Mouse (Mus musculus): ENCODE data around the gene Snx22. TPM values are rescaled to one million over a fixed set of nuclear protein-coding genes. Genes with fewer than 3 reads are reported as not detected.

Gene Snx22
- polyA plus RNA-seq, 1 experiment from 2014 or later = 5.3 TPM

DNA sequence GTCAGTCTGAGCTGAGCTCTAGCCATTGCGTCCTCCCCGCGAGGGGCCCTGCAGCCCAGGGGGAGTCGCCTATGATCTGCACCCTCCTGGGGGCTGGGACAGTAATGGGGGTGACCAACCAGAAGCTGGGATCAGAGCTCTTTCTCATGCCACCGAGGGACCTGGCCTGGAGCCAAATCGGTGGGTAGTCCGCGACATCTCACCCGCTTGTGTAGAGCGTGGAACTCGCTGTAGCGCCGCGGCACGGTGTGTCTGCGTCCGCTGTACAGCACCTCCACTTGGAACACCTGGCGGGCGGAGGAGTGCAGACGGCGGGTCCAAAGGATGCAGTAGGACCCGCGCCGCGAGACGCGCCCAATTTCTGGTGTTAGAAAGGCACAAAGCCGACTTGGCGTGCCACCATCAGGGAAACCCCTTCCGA, 538 bp downstream of the Snx22 start:
- Histone ChIP-seq H3K4me3 (peak overlapping the region; percentile 57), H3K9ac (peak overlapping the region; percentile 73), H3K27me3 (peaks cover 48% of the 10 kb centered on the region), H3K4me1 (peaks cover 13% of the 10 kb centered on the region), H3K4me2 (replicated peaks) (peak overlapping the region; percentile 97), H3K9me3 (no peaks in the 10 kb centered on the region), H3K36me3 (peaks cover 33% of the 10 kb centered on the region), H3K27ac (no peak overlapping the region)
- WGBS = under 1% methylated on average over 30 of the region's 30 CpGs
- peak; percentile 58; the same call in 1 of the 2 replicates for ATAC-seq (ENCODE audit: low FRiP score, low read depth)

DNA sequence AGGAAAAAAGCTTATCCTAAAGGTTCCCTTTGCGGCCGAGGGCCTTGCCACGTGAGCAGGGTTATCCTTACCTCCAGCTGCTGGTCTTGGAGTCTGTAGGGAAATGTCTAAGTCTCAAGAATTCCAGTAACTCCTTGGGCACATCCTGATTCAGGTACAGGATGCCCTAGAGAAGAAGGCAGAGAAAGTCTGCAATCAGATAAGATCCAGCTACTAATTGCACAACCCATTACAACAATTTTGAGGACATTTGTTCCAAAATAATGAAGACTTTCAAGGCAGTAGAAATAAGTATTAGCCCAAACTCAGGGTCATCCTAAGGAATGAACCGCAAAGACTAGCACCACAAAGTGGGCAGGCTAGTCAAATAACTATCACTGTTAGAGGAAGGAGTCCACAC, 1.5 kb downstream of the Snx22 start:
- ATAC-seq (ENCODE audit: low FRiP score, low read depth) = no peak
- H3K27me3 ChIP-seq = peaks cover 48% of the 10 kb centered on the region
- H3K9me3 ChIP-seq = no peaks in the 10 kb centered on the region
- H3K9ac ChIP-seq = no peak overlapping the region
- no peak overlapping the region for H3K27ac ChIP-seq
- H3K4me2 ChIP-seq (replicated peaks) = no peak overlapping the region
- H3K36me3 ChIP-seq = peaks cover 43% of the 10 kb centered on the region
- H3K4me3 ChIP-seq = 0 out of 2 replicates have a peak overlapping the region, but pooled peaks have one; percentile 57
- H3K4me1 ChIP-seq = peaks cover 13% of the 10 kb centered on the region
- WGBS = 66% methylated on average over 4 of the region's 4 CpGs

DNA sequence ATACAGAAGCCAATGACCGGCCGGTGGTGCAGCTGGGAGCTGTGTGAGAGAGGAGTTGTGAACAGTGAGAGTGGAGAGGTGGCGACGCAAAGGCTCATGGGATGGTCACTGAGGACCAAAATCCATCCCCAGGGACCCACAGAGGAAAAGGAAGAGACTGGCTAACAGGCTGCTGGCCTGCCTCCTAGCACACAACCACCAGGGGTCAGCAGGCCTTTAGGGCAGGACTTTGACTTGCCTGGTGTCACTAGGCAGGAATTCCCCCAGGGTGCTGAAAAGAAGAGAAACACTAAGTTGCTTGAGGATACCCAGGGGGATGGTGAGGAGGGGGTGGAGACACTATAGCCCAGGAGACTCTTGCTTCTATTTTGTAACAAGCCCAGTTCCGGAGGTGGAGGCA, 2.0 kb downstream of the Snx22 start:
- H3K9ac ChIP-seq = no peak overlapping the region
- H3K27ac ChIP-seq = no peak overlapping the region
- H3K36me3 ChIP-seq = peaks cover 48% of the 10 kb centered on the region
- ATAC-seq (ENCODE audit: low FRiP score, low read depth) = no peak
- H3K4me3 ChIP-seq = no peak overlapping the region
- H3K4me1 ChIP-seq = peaks cover 13% of the 10 kb centered on the region
- H3K27me3 ChIP-seq = peaks cover 48% of the 10 kb centered on the region
- WGBS = 23% methylated on average over 5 of the region's 5 CpGs
- no peaks in the 10 kb centered on the region for H3K9me3 ChIP-seq
- H3K4me2 ChIP-seq (replicated peaks) = no peak overlapping the region

DNA sequence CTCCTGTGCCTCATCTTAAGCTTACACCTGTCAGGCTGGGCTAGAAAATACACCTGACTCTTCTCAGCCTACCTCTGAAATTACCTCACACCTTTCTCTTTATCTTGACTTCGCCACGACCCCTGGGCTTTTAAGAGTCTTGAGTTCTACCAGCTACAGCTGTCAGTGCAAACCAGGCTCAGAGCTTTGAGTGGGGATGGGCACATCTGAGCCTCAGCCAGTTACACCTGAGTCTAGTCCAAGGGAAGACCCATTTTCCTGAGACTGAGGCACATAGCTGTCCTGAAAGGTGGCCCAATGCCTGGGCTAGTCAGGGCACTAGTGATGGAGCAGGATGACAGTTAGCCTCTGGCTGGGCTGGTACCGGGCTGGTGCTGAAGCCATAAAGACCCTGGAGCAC, 2.7 kb downstream of the Snx22 start:
- Histone ChIP-seq H3K4me2 (replicated peaks) (no peak overlapping the region), H3K9ac (no peak overlapping the region), H3K9me3 (no peaks in the 10 kb centered on the region), H3K36me3 (peaks cover 52% of the 10 kb centered on the region), H3K27ac (no peak overlapping the region), H3K4me1 (peaks cover 13% of the 10 kb centered on the region), H3K27me3 (peaks cover 48% of the 10 kb centered on the region), H3K4me3 (no peak overlapping the region)
- no peak for ATAC-seq (ENCODE audit: low FRiP score, low read depth)
- 83% methylated on average over 3 of the region's 3 CpGs for WGBS

DNA sequence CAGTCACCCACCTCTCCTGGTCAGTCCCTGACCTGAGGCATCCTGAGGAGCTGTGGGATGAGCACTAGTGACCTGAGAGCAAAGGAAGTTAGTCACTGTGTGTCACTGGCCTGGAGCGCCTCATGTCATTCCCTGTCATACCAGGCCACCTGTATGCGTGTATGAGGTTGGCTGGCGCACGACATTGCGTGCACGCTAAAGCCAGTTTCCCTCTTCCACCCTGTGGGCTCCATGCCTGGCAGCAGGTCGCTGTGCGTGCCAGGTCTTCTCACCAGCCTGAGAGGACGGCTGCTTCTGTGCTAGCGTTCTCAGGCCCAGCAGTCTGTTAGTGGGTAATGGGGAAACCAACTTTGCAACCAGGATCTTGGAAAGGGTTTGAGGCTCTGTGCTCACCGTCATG, 5.2 kb downstream of the Snx22 start:
- no peak overlapping the region for H3K9ac ChIP-seq
- H3K36me3 ChIP-seq = peaks cover 52% of the 10 kb centered on the region
- no peaks in the 10 kb centered on the region for H3K9me3 ChIP-seq
- peaks cover 28% of the 10 kb centered on the region for H3K27me3 ChIP-seq
- H3K4me2 ChIP-seq (replicated peaks) = no peak overlapping the region
- H3K4me1 ChIP-seq = peaks cover 22% of the 10 kb centered on the region
- no peak overlapping the region for H3K27ac ChIP-seq
- 96% methylated on average over 11 of the region's 11 CpGs for WGBS
- ATAC-seq (ENCODE audit: low FRiP score, low read depth) = no peak
- H3K4me3 ChIP-seq = no peak overlapping the region

DNA sequence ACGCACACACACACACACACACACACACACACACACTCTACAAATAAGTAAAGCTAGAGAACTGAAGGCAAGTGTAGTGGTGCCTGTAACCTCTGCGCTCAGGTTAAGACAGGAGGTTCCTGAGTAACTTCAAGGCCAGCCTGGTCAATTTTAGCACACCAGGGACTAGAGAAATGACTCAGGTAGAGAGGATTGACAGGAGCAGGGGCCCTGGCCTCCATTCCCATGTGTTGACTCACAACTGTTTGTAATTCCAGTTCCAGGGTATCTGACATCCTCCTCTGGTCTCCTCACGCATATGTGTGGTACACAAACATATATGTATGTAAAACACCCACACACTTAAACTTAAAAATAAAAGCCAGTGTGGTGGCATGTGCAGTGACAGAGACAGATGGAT, 6.1 kb downstream of the Snx22 start:
- H3K27ac ChIP-seq = no peak overlapping the region
- H3K9me3 ChIP-seq = no peaks in the 10 kb centered on the region
- ATAC-seq (ENCODE audit: low FRiP score, low read depth) = no peak
- no peak overlapping the region for H3K4me2 ChIP-seq (replicated peaks)
- peaks cover 52% of the 10 kb centered on the region for H3K36me3 ChIP-seq
- no peak overlapping the region for H3K9ac ChIP-seq
- H3K27me3 ChIP-seq = peaks cover 20% of the 10 kb centered on the region
- peaks cover 22% of the 10 kb centered on the region for H3K4me1 ChIP-seq
- WGBS = 96% methylated on average over 3 of the region's 3 CpGs
- H3K4me3 ChIP-seq = no peak overlapping the region

DNA sequence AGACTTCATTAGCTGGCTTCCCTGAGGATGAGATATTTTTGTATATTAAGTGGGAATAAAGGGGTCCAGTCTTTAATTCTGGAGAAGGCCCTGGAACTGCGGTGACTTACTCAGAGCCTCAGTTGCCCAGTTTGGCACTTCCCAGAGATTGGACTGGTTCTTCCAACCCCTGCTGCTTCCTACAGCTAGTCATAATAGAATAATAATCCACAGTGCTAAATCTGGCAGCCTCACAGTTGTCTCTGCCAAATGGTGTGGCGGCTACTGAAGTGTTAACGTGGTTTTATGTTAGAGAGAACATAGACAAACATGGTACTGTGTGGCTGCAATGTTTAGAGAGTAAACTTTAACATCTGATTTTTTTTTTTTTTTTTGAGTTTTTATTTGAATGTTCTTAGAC, 7.9 kb downstream of the Snx22 start:
- no peaks in the 10 kb centered on the region for H3K9me3 ChIP-seq
- peaks cover 21% of the 10 kb centered on the region for H3K4me1 ChIP-seq
- peak overlapping the region; percentile 85 for H3K4me3 ChIP-seq
- 79% methylated on average over 3 of the region's 3 CpGs for WGBS
- no peak for ATAC-seq (ENCODE audit: low FRiP score, low read depth)
- peak overlapping the region; percentile 88 for H3K4me2 ChIP-seq (replicated peaks)
- peak overlapping the region; percentile 91 for H3K9ac ChIP-seq
- peaks cover 42% of the 10 kb centered on the region for H3K36me3 ChIP-seq
- no peak overlapping the region for H3K27ac ChIP-seq
- peaks cover 2% of the 10 kb centered on the region for H3K27me3 ChIP-seq

DNA sequence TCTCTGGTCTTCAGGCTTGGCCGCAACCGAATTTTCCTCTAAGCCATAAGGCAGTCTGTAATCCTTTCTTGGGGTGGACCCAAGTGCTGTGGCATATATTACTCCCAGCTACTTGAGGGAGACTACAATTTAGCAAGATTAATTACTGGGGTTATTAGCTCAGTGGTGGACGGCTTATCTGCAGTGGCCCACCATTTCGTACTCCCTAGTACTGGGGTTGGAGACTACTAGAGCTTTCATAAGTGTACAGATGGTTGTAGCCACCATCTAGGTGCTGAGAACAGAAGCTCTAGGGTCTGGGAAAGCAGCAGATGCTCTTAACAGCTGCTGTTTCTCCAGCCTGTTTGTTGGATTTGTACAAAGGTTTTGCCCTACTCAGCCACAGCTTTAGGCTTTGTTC, 8.5 kb downstream of the Snx22 start:
- H3K9ac ChIP-seq = peak overlapping the region; percentile 91
- peaks cover 21% of the 10 kb centered on the region for H3K4me1 ChIP-seq
- H3K4me3 ChIP-seq = peak overlapping the region; percentile 85
- H3K9me3 ChIP-seq = no peaks in the 10 kb centered on the region
- no peak for ATAC-seq (ENCODE audit: low FRiP score, low read depth)
- peaks cover 35% of the 10 kb centered on the region for H3K36me3 ChIP-seq
- H3K27ac ChIP-seq = no peak overlapping the region; the same call in 1 of the 2 replicates
- no peaks in the 10 kb centered on the region for H3K27me3 ChIP-seq
- WGBS = 24% methylated on average over 4 of the region's 4 CpGs
- peak overlapping the region; percentile 88 for H3K4me2 ChIP-seq (replicated peaks)

DNA sequence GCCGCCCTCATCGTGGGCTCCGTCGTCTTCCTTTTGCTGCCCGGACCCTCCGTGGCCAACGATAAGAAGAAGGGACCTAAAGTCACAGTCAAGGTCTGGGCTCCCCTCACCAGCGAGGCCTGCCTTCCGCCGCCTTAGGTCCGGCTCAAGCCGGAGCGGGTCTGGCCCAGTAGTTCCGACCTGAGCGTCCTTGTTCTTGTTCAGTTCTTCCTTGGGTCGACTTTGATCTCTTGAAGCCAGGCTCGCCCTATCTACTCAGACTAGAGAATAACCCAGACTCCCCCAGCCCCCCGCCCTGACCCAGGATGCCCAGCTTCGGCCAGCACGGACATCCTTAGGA, 9.2 kb downstream of the Snx22 start:
- peak overlapping the region; percentile 78 for H3K27ac ChIP-seq
- ATAC-seq (ENCODE audit: low FRiP score, low read depth) = peak; percentile 60
- under 1% methylated on average over 20 of the region's 20 CpGs for WGBS

DNA sequence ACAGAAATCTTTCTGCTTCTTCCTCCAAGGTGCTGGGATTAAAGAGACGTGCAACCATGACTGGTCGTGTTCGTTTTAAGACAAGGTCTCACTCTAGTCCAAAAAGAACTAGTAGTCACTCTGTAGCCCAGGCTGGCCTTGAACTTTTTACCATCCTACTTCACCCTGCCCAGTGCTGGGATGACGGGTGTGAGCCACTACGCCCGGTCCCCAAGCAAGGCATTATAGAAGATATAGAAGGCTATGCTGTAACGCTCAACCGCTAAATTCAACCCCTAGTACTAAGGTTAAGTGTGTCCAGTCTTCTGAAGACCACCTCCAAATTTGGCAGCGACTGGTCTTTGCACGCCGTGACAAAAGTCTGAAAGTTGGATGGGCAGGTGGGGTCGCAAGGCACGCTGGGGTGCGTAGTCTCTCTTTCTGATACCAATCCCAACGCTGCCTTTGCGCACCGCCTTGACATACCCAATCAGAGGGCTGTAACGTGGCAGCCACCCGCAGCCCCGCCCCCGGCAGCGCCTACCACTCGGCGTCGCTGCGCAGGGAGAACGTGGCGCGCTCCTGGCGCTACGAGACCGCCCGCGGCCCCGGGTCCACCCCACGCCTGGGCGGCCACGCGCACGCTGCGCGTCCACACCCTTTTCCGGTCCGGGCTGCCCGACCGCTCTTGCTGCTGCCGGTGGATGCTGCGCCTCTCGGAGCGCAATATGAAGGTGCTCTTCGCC, 9.8 kb downstream of the Snx22 start, which contains the start of gene Ppib:
Gene Ppib, plus strand, starts transcription at position 640 of the 725 bp plus-strand sequence.
- peak within 1 kb of the TSS; percentile 78 for H3K27ac ChIP-seq
- no peaks in the 10 kb centered on the region for H3K27me3 ChIP-seq
- peaks cover 21% of the 10 kb centered on the region for H3K4me1 ChIP-seq
- WGBS = 2% methylated on average over 51 of the region's 51 CpGs
- peak within 1 kb of the TSS; percentile 88 for H3K4me2 ChIP-seq (replicated peaks)
- peak; percentile 97 for ATAC-seq (ENCODE audit: low FRiP score, low read depth)
- no peaks in the 10 kb centered on the region for H3K9me3 ChIP-seq
- peak within 1 kb of the TSS; percentile 85 for H3K4me3 ChIP-seq
- peaks cover 25% of the 10 kb centered on the region for H3K36me3 ChIP-seq
- peak within 1 kb of the TSS; percentile 91 for H3K9ac ChIP-seq

More for the DNA sequence above, 9.2 kb downstream of the Snx22 start:
- no peaks in the 10 kb centered on the region for H3K27me3 ChIP-seq
- H3K9me3 ChIP-seq = no peaks in the 10 kb centered on the region
- peak overlapping the region; percentile 85 for H3K4me3 ChIP-seq
- peak overlapping the region; percentile 91 for H3K9ac ChIP-seq
- peaks cover 28% of the 10 kb centered on the region for H3K36me3 ChIP-seq
- H3K4me2 ChIP-seq (replicated peaks) = peak overlapping the region; percentile 88
- H3K4me1 ChIP-seq = peaks cover 21% of the 10 kb centered on the region

DNA sequence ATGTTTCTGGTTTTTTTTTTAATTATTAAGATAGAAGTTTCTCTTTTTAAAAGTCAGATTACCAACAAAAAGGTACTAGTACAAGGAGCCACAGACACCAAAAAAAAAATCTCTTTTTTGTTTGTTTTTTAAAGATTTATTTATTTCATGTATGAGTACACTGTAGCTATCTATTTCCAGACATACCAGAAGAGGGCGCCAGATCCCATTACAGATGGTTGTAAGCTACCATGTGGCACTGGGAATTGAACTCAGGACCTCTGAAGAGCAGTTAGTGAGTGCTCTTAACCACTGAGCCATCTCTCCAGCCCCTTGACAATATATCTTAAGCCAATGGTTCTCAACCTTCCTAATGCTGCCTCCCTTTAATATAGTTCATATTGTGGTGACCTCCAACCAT, 15.9 kb downstream of the Snx22 start:
- no peaks in the 10 kb centered on the region for H3K27me3 ChIP-seq
- H3K4me2 ChIP-seq (replicated peaks) = no peak overlapping the region
- no peaks in the 10 kb centered on the region for H3K9me3 ChIP-seq
- ATAC-seq (ENCODE audit: low FRiP score, low read depth) = no peak
- H3K9ac ChIP-seq = no peak overlapping the region
- WGBS = 36% methylated on average over 1 of the region's 1 CpGs
- no peaks in the 10 kb centered on the region; the same call in 1 of the 2 replicates for H3K36me3 ChIP-seq
- no peak overlapping the region for H3K4me3 ChIP-seq
- H3K4me1 ChIP-seq = 0 out of 2 replicates have a peak, but pooled peaks cover 2% of the 10 kb centered on the region
- no peak overlapping the region for H3K27ac ChIP-seq

DNA sequence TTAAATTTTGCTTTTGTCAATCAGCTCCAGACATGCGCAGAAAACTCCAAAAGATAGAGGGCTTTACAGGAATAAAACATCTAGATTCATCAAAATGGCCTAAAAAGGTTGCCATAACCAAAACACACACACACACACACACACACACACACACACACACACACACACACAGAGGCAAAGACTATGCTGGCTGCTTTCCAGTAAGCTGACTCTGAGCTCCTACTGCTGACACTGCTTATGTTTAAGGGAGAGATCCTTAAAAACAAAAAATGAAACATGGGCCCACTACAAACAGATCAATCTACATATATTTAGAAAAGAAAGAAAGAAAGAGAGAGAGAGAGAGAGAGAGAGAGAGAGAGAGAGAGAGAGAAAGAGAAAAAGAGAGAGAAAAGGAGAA, 16.8 kb downstream of the Snx22 start:
- H3K9me3 ChIP-seq = no peaks in the 10 kb centered on the region
- no peak overlapping the region for H3K4me2 ChIP-seq (replicated peaks)
- no peaks in the 10 kb centered on the region for H3K27me3 ChIP-seq
- no peak overlapping the region for H3K4me3 ChIP-seq
- ATAC-seq (ENCODE audit: low FRiP score, low read depth) = no peak
- H3K4me1 ChIP-seq = no peaks in the 10 kb centered on the region
- WGBS = 82% methylated on average over 1 of the region's 1 CpGs
- H3K36me3 ChIP-seq = no peaks in the 10 kb centered on the region; the same call in 1 of the 2 replicates
- no peak overlapping the region for H3K27ac ChIP-seq
- no peak overlapping the region for H3K9ac ChIP-seq

DNA sequence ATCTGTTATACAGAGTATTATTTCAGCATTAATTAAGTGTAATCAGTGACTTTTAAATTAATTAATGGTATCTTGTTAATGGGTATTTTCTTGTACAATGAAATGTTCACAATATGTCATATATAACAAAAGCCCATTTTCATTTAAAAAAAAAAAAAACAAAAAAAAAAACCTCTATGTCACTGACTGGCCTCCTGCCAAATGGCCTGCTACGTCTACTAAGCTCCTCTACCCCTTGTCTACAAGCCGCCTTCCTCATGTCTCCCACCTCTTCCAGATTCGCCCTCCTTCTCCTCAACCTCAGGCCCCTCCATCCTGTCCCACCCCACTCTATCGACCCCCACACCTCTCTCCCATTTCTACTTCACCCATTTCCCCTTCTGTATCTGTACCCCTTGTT, 18.0 kb downstream of the Snx22 start:
- no peaks in the 10 kb centered on the region for H3K27me3 ChIP-seq
- H3K4me3 ChIP-seq = no peak overlapping the region
- no peaks in the 10 kb centered on the region; the same call in 1 of the 2 replicates for H3K36me3 ChIP-seq
- H3K4me1 ChIP-seq = no peaks in the 10 kb centered on the region
- no peak for ATAC-seq (ENCODE audit: low FRiP score, low read depth)
- H3K27ac ChIP-seq = no peak overlapping the region
- H3K9me3 ChIP-seq = no peaks in the 10 kb centered on the region
- H3K9ac ChIP-seq = no peak overlapping the region
- WGBS = 69% methylated on average over 4 of the region's 4 CpGs
- H3K4me2 ChIP-seq (replicated peaks) = no peak overlapping the region
